Mouse (Mus musculus) lung, postnatal 0 days (tissue): ENCODE data around the gene G3bp2.

Source experiments
- CTCF ChIP-seq: IDR thresholded peaks from 2 replicates; pipeline ENCODE4 v1.5.1; 2016; ENCODE audit warnings: antibody characterized with exemption, mild to moderate bottlenecking
- EP300 ChIP-seq: IDR thresholded peaks from 2 replicates; pipeline ENCODE4 v1.6.1; 2016; ENCODE audit warnings: antibody characterized with exemption, mild to moderate bottlenecking, control low read depth

DNA sequence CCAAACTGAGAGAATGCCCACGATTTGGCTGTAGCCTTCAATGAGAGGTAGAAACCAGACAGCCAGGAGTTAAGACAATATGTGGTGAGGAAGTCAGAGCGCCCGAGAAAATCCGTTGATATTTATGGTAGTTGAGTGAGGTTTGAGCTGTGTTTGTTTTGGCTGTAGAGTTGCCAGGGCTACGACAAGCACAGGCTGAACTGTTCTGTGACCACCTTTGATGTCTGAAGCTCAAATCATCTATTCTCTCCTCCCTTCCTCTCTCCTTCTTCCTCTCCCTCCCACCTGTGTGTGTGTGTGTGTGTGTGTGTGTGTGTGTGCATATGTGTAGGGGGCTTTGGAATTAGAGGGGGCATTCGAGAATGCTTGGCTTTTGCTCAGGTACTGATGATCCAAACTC, 19.5 kb upstream of the G3bp2 start:
- no peak for TF ChIP-seq CTCF
- no peak for TF ChIP-seq EP300
